Mouse (Mus musculus) embryonic fibroblast, embryonic 13.5 days (primary cell): ENCODE results near the gene Tnni1. TPM values are rescaled to one million over a fixed set of nuclear protein-coding genes. Genes with fewer than 3 reads are reported as not detected.

Source experiments
- H3K27ac ChIP-seq: 2 replicates; pipeline ENCODE4 v1.5.1; 2012; ENCODE audit warnings: low read length, control low read depth, inconsistent platforms; ENCODE audit not compliant: insufficient read depth
- H3K4me1 ChIP-seq: 2 replicates; pipeline ENCODE4 v1.6.1; 2011; ENCODE audit warnings: low read length; ENCODE audit not compliant: control insufficient read depth, insufficient read depth
- H3K4me3 ChIP-seq: 2 replicates; pipeline ENCODE4 v1.5.1; 2011; ENCODE audit warnings: mild to moderate bottlenecking, control low read depth, low read length; ENCODE audit not compliant: insufficient read depth
- CTCF ChIP-seq: IDR thresholded peaks from 2 replicates; pipeline ENCODE4 v1.5.1; 2011; ENCODE audit warnings: mild to moderate bottlenecking, control low read depth, low read length, moderate library complexity, borderline replicate concordance; ENCODE audit not compliant: insufficient read depth
- POLR2A ChIP-seq: IDR thresholded peaks from 2 replicates; pipeline ENCODE4 v1.6.1; 2011; ENCODE audit warnings: low read depth, mild to moderate bottlenecking, control low read depth, low read length, moderate library complexity
- polyA plus RNA-seq: library from polyadenylated mRNA; stranded (reverse); fragments of >200 nt; gene quantifications from 2 replicates; pipeline ENCODE4 v1.2.4, GENCODE M21; 2011; ENCODE audit warnings: low read depth; ENCODE audit not compliant: missing spikeins, insufficient read length

Gene Tnni1
- polyA plus RNA-seq, 1 experiment = 1.1 TPM

DNA sequence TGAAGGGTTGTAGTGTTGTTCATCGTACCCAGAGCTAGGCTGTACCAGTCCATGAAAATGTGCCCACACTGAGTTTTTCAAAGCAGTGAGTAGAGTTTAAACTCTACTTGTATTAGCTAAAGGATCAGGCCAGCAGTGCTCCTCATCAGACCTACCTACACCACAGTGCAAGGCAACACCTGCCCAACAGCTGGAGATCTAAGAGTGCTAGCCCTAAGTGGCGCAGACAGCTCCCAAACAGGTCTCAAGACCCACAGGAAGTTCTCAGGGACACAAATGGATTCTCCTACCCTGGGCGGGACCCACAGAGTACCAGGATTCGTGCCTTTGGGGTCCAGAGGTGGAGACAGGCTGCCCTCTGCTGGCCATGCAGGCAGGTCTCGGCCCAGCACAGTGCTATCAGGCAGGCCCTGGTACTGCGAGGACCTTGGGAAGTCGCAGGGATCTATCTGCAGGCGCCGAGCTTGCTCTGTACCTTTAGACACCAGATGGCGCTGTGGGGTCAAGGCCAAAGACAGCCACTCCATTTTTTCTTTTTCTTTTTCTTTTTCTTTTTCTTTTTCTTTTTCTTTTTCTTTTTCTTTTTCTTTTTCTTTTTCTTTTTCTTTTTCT, 26.4 kb upstream of the Tnni1 start:
- Histone ChIP-seq H3K27ac (no peak overlapping the region), H3K4me1 (0 out of 2 replicates have a peak, but pooled peaks cover 3% of the 10 kb centered on the region), H3K4me3 (no peak overlapping the region)
- no peak for TF ChIP-seq POLR2A
- peak; percentile 92 for TF ChIP-seq CTCF

- no peak; the same call in 1 of the 2 replicates for TF ChIP-seq POLR2A
- no peak for TF ChIP-seq CTCF
- Histone ChIP-seq H3K4me3 (no peak overlapping the region), H3K27ac (peak overlapping the region; percentile 94), H3K4me1 (0 out of 2 replicates have a peak, but pooled peaks cover 3% of the 10 kb centered on the region)
Observed at GRCm38 (mm10) chr1:135755287-135755686, 23.9 kb upstream of the Tnni1 start.

GRCm38 (mm10) chr1:135755913-135756312, 23.3 kb upstream of the Tnni1 start:
- peak overlapping the region; percentile 94 for H3K27ac ChIP-seq
- H3K4me1 ChIP-seq = 0 out of 2 replicates have a peak, but pooled peaks cover 3% of the 10 kb centered on the region
- H3K4me3 ChIP-seq = no peak overlapping the region
- no peak for TF ChIP-seq POLR2A
- TF ChIP-seq CTCF = no peak

- Histone ChIP-seq H3K27ac (no peak overlapping the region), H3K4me1 (0 out of 2 replicates have a peak, but pooled peaks cover 3% of the 10 kb centered on the region), H3K4me3 (no peak overlapping the region)
- TF ChIP-seq CTCF = no peak
- no peak for TF ChIP-seq POLR2A
Observed at GRCm38 (mm10) chr1:135757287-135757686, 21.9 kb upstream of the Tnni1 start.

- no peak overlapping the region for H3K4me3 ChIP-seq
- H3K27ac ChIP-seq = peak overlapping the region; percentile 90
- H3K4me1 ChIP-seq = 0 out of 2 replicates have a peak, but pooled peaks cover 3% of the 10 kb centered on the region
- TF ChIP-seq CTCF = no peak
- TF ChIP-seq POLR2A = 0 out of 2 replicates have a peak, but pooled peaks have one; percentile 12
Observed at GRCm38 (mm10) chr1:135759685-135760084, 19.5 kb upstream of the Tnni1 start.

DNA sequence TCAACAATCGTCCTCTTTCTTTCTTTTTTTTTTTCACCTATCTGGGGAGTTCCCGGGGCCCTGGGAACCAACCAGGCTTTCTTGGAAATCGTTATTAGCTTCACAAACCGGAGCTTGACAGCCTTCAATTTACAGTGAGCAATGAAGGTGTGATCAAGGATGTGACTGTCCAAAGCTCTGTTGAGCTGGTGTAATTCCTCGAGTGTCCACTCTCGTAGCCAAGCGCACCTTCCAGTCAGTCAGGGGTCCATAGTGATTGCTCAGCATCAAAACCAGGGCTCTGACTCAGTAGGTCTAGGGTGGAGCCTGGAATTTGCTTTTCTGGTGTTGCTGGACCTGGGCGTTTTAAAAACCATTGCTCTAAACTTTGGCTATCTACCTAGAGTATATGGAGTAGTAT, 19.0 kb upstream of the Tnni1 start:
- Histone ChIP-seq H3K4me3 (no peak overlapping the region), H3K27ac (peak overlapping the region; percentile 90), H3K4me1 (peaks cover 2% of the 10 kb centered on the region; the same call in 1 of the 2 replicates)
- TF ChIP-seq CTCF (peak; percentile 5; the same call in 1 of the 2 replicates), POLR2A (no peak)

- peaks cover 6% of the 10 kb centered on the region; the same call in 1 of the 2 replicates for H3K4me1 ChIP-seq
- TF ChIP-seq POLR2A = no peak
- no peak for TF ChIP-seq CTCF
- no peak overlapping the region for H3K27ac ChIP-seq
- no peak overlapping the region for H3K4me3 ChIP-seq
Observed at GRCm38 (mm10) chr1:135761728-135762127, 17.5 kb upstream of the Tnni1 start.

DNA sequence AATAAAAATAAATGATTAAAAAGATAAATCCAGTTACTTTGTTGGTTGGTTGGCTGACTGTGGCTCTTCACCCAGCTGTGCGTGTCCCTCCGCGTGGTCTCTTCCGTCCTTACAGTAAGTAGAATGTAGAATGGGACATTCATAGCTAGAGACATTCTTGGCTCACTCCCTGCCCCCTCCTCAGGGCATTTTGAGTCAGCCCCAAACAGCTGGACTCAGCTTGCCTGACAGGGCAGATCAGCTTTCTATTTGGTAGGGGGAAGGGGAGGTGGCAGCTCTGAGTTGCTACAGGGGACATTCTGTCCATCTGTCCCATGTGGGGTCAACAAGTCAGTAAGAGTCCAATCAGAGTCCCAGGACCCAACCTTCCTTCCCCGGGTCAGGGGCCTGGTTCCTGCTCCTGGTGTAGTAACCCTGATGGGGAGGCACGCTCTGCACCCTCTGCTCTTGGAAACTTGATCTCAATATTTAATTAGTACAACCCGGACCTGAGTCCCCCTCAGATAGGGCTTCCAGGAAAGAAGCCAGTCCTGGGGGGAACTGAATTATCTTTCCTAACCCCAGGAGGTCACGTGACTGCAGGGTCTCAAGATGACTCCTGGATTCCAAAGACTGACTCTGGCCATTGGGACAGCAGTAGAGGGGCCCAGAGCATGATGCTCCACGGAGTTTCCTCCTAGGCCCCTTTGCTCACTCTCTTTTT, 15.6 kb upstream of the Tnni1 start:
- H3K4me3 ChIP-seq = no peak overlapping the region
- TF ChIP-seq POLR2A (no peak), CTCF (no peak)
- peak overlapping the region; percentile 54; the same call in 1 of the 2 replicates for H3K27ac ChIP-seq
- peaks cover 6% of the 10 kb centered on the region; the same call in 1 of the 2 replicates for H3K4me1 ChIP-seq

DNA sequence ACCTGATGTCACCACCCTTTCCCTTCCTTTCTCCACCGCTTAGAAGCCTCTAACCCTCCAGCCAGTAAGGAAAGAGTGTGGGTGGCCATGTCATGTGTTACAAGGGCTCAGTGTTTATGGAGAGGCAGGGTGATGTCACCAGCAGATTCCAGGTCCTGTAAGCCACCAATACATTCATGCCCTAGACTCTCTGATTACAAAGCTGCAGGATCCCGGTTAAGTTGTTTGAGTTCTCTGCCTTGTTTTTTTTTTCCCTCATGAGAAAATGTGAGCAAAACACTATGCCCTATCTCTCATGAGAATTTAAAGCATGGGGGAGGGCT, 15.1 kb upstream of the Tnni1 start:
- Histone ChIP-seq H3K27ac (peak overlapping the region; percentile 54; the same call in 1 of the 2 replicates), H3K4me3 (no peak overlapping the region), H3K4me1 (peaks cover 6% of the 10 kb centered on the region; the same call in 1 of the 2 replicates)
- no peak for TF ChIP-seq CTCF
- peak; percentile 32 for TF ChIP-seq POLR2A
